Mouse (Mus musculus) lung, adult 2 months (tissue): ENCODE measurements around the gene 1700040F15Rik.
"Not testable (repeated sequence)": the region's sequence is repeated elsewhere in the genome, so short reads cannot be mapped to it uniquely, and the experiment has no call there.

Experiments used
- CTCF ChIP-seq: fragments of 200-500 bp; IDR thresholded peaks from 2 replicates; pipeline ENCODE4 v1.5.1; 2011; ENCODE audit warnings: mild to moderate bottlenecking, low read length, control low read depth; ENCODE audit not compliant: insufficient read depth
- POLR2A ChIP-seq: fragments of 200-500 bp; IDR thresholded peaks from 2 replicates; pipeline ENCODE4 v1.6.1; 2011; ENCODE audit warnings: low read depth, mild to moderate bottlenecking, control low read depth, low read length, borderline replicate concordance; ENCODE audit errors: extremely low read depth

DNA sequence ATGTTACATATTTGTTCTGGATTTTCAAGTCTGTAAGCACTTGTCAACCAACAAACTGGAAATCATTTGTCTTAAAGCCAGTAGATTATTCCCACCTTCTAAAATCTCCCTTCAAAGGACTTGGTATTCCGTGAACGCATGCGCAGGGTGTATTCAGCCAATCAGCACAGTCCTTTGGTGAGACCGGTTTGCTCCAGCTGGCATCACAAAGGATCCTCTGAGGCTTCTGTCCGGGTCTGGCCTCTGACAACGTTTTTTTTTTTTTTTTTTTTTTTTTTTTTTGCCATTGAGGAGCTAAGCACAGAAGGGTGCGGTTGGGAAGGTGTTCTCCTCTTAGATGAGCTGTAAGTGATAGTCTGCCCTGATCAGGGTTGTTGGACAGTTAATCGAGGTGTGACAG, at the start of gene 1700040F15Rik:
- TF ChIP-seq POLR2A, CTCF: not testable (repeated sequence)
